Mouse (Mus musculus): Measurements from ENCODE around the gene Gyg. TPM values are rescaled to one million over a fixed set of nuclear protein-coding genes. Genes with fewer than 3 reads are reported as not detected.

The Gyg gene
- total and polyA plus RNA-seq, 3 experiments, result not detected

DNA sequence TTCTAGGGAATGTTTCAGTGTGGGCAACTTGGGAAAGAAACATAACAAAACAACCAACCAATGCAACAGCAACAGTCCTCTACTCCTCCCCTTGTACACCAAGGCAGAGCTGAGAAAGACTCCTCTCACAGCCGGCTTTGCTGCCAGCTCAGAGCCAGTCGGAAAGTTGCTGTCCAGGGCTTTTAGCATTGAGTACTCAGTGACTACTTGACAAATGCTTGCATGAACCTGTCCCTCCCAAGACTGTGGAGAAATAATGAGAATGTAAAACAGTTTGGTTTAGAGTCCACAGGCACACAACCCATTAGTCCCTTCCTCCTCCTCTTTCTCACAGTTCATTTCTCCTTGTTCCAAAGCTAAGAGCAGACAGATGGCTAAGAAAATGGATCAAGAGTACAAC lies 10.7 kb downstream of the Gyg start:
- TF ChIP-seq POLR2AphosphoS5 (IDR thresholded peaks at IDR 0.05; ENCODE audit: insufficient replicate concordance, low read depth, low read length) (no peak), TAL1 (conservative IDR thresholded peaks at IDR 0.05; ENCODE audit: low read depth, low read length) (no peak), CTCF (IDR thresholded peaks at IDR 0.05; ENCODE audit: low read depth, low read length) (no peak), GATA2 (IDR thresholded peaks at IDR 0.05; ENCODE audit: borderline replicate concordance, low read depth, low read length) (no peak), GATA1 (IDR thresholded peaks at IDR 0.05; ENCODE audit: borderline replicate concordance, low read length) (no peak)
- Histone ChIP-seq H3K9me3 (replicated peaks) (no peaks in the 10 kb centered on the region), H3K27me3 (ENCODE audit: insufficient read depth, low read length) (peaks cover 4% of the 10 kb centered on the region), H3K36me3 (replicated peaks) (no peaks in the 10 kb centered on the region), H3K4me1 (ENCODE audit: insufficient read depth, low read depth, low read length) (peaks cover 5% of the 10 kb centered on the region; the same call in 1 of the 2 replicates), H3K4me3 (ENCODE audit: low read depth, low read length) (no peak overlapping the region)
- DNase-seq (ENCODE audit: low spot score) (no peak), ATAC-seq (ENCODE audit: extremely low read depth, insufficient number of reproducible peaks, low FRiP score, poor library complexity, severe bottlenecking) (no peak)

DNA sequence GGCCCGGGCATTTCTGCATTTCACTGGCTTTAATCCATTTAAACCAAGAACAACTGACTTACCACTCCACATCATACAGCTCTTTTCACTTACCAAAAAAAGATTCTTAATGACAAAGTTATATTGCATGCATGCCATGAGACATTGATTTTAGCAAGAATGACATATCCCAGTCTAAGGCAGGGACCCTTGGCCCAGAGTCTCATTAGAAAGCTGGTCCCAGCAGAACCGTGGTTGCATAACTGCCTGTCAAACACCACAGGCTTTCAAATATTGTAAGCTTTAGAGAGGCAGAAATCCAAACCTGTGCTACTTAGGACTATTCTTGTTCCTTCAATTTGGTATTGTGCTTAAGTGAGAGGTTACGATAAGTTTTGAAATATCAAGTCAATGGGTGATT lies 11.4 kb downstream of the Gyg start:
- DNase-seq (ENCODE audit: low spot score) (no peak), ATAC-seq (ENCODE audit: extremely low read depth, insufficient number of reproducible peaks, low FRiP score, poor library complexity, severe bottlenecking) (no peak)
- no peaks in the 10 kb centered on the region for H3K36me3 ChIP-seq (replicated peaks)
- H3K9me3 ChIP-seq (replicated peaks), result no peaks in the 10 kb centered on the region
- H3K4me3 ChIP-seq (ENCODE audit: low read depth, low read length), result no peak overlapping the region
- TF ChIP-seq TAL1 (conservative IDR thresholded peaks at IDR 0.05; ENCODE audit: low read depth, low read length) (no peak), POLR2AphosphoS5 (IDR thresholded peaks at IDR 0.05; ENCODE audit: insufficient replicate concordance, low read depth, low read length) (no peak), GATA2 (IDR thresholded peaks at IDR 0.05; ENCODE audit: borderline replicate concordance, low read depth, low read length) (no peak), CTCF (IDR thresholded peaks at IDR 0.05; ENCODE audit: low read depth, low read length) (no peak), GATA1 (IDR thresholded peaks at IDR 0.05; ENCODE audit: borderline replicate concordance, low read length) (no peak)
- peaks cover 5% of the 10 kb centered on the region; the same call in 1 of the 2 replicates for H3K4me1 ChIP-seq (ENCODE audit: insufficient read depth, low read depth, low read length)
- H3K27me3 ChIP-seq (ENCODE audit: insufficient read depth, low read length), result peaks cover 4% of the 10 kb centered on the region

DNA sequence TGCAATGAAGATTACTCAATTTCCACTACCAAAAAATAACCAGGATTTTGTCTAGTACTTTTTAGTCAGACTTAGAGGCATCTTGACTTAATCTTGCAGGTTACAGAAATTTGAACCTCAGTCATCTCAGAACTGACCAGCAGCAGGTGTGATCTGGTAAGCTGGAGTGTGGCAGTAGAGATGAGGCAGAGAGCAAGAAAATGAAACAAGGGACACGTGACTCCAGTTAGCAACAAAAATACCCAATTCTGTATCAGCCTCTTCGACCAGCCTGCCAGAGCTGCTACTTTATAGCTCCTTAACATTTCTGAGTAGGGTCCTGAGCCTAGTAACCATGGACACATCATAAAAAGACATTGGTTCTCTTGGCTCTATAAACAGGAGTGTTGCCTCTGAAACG lies 12.5 kb downstream of the Gyg start:
- no peaks in the 10 kb centered on the region for H3K36me3 ChIP-seq (replicated peaks)
- ATAC-seq (ENCODE audit: extremely low read depth, insufficient number of reproducible peaks, low FRiP score, poor library complexity, severe bottlenecking) (no peak), DNase-seq (ENCODE audit: low spot score) (no peak)
- H3K27me3 ChIP-seq (ENCODE audit: insufficient read depth, low read length), result peaks cover 2% of the 10 kb centered on the region
- no peaks in the 10 kb centered on the region for H3K9me3 ChIP-seq (replicated peaks)
- TF ChIP-seq POLR2AphosphoS5 (IDR thresholded peaks at IDR 0.05; ENCODE audit: insufficient replicate concordance, low read depth, low read length) (no peak), CTCF (IDR thresholded peaks at IDR 0.05; ENCODE audit: low read depth, low read length) (no peak), GATA1 (IDR thresholded peaks at IDR 0.05; ENCODE audit: borderline replicate concordance, low read length) (no peak), GATA2 (IDR thresholded peaks at IDR 0.05; ENCODE audit: borderline replicate concordance, low read depth, low read length) (no peak), TAL1 (conservative IDR thresholded peaks at IDR 0.05; ENCODE audit: low read depth, low read length) (no peak)
- H3K4me1 ChIP-seq (ENCODE audit: insufficient read depth, low read depth, low read length), result peaks cover 5% of the 10 kb centered on the region; the same call in 1 of the 2 replicates
- no peak overlapping the region for H3K4me3 ChIP-seq (ENCODE audit: low read depth, low read length)

DNA sequence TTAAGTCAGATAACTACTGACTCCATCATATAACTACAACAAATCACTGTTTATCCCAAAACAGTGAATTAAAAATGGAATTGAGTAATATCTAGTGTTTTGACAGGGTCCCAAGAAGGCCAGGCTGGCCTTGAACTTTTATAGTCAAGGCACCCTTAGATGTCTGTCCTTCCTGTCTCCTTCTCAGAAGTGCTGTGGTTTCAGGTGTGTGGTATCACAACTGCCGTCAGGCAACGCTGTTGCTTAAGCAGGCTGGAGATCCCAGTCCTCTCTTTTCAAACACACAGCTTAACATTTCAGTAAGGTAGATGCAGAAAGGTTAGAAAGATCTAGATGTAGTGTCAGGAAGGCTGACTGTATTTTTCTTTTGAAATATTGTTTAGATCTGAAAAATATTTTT lies 13.0 kb downstream of the Gyg start:
- H3K36me3 ChIP-seq (replicated peaks), result no peaks in the 10 kb centered on the region

DNA sequence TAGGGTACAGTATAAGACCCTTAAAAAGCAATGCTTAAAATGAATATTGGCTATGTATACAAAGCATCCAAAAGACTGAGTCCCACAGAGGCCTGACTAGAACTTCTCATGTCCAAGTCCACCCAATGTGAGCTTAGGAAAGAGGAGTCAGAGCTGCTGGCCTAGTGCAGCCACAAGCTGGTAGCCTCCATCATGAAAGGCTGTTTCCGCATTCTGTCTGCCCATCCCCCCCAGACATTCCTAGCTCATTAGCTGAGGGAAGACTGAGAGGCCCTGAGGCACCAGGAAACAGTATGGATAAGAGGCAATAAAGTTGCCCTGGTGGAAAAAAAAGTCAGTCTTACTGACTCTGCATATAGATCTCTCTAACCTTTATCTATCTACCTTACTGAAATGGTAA lies 13.4 kb downstream of the Gyg start:
- no peaks in the 10 kb centered on the region for H3K36me3 ChIP-seq (replicated peaks)
- ATAC-seq (ENCODE audit: extremely low read depth, insufficient number of reproducible peaks, low FRiP score, poor library complexity, severe bottlenecking) (no peak), DNase-seq (ENCODE audit: low spot score) (no peak)
- H3K9me3 ChIP-seq (replicated peaks), result no peaks in the 10 kb centered on the region
- no peak for TF ChIP-seq POLR2AphosphoS5 (IDR thresholded peaks at IDR 0.05; ENCODE audit: insufficient replicate concordance, low read depth, low read length)
- TF ChIP-seq GATA2 (IDR thresholded peaks at IDR 0.05; ENCODE audit: borderline replicate concordance, low read depth, low read length), result no peak
- TF ChIP-seq GATA1 (IDR thresholded peaks at IDR 0.05; ENCODE audit: borderline replicate concordance, low read length), result no peak
- no peak for TF ChIP-seq TAL1 (conservative IDR thresholded peaks at IDR 0.05; ENCODE audit: low read depth, low read length)
- no peak for TF ChIP-seq CTCF (IDR thresholded peaks at IDR 0.05; ENCODE audit: low read depth, low read length)
- 0 out of 2 replicates have a peak, but pooled peaks cover 3% of the 10 kb centered on the region for H3K4me1 ChIP-seq (ENCODE audit: insufficient read depth, low read depth, low read length)
- H3K4me3 ChIP-seq (ENCODE audit: low read depth, low read length), result no peak overlapping the region
- no peaks in the 10 kb centered on the region; the same call in 1 of the 2 replicates for H3K27me3 ChIP-seq (ENCODE audit: insufficient read depth, low read length)

More for the DNA sequence above, 13.0 kb downstream of the Gyg start:
- no peak for ATAC-seq (ENCODE audit: extremely low read depth, insufficient number of reproducible peaks, low FRiP score, poor library complexity, severe bottlenecking)
- H3K4me3 ChIP-seq (ENCODE audit: low read depth, low read length), result no peak overlapping the region
- H3K27me3 ChIP-seq (ENCODE audit: insufficient read depth, low read length), result peaks cover 2% of the 10 kb centered on the region
- H3K4me1 ChIP-seq (ENCODE audit: insufficient read depth, low read depth, low read length), result peaks cover 5% of the 10 kb centered on the region; the same call in 1 of the 2 replicates
- DNase-seq (ENCODE audit: low spot score), result no peak
- no peaks in the 10 kb centered on the region for H3K9me3 ChIP-seq (replicated peaks)
- no peak for TF ChIP-seq GATA2 (IDR thresholded peaks at IDR 0.05; ENCODE audit: borderline replicate concordance, low read depth, low read length)
- TF ChIP-seq CTCF (IDR thresholded peaks at IDR 0.05; ENCODE audit: low read depth, low read length), result no peak

DNA sequence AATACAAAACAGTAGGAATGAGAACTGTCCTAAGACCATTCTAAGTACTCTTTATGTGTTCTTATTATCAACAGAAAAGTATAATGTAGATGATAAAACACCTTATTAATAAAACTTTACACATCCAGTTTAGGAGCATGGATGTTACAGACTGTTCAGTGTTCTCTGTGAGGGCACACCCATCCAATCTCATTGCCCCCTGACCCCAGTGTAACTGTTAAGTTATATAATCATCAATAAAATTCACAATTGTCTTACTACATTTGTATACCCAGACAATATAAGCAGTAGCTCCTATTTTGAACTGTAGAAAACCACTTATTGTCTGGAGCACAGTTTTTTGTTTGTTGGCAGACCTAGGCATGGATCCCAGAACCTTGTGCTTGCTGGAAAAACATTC lies 13.9 kb downstream of the Gyg start:
- H3K9me3 ChIP-seq (replicated peaks), result no peaks in the 10 kb centered on the region
- no peaks in the 10 kb centered on the region; the same call in 1 of the 2 replicates for H3K27me3 ChIP-seq (ENCODE audit: insufficient read depth, low read length)
- no peak for TF ChIP-seq POLR2AphosphoS5 (IDR thresholded peaks at IDR 0.05; ENCODE audit: insufficient replicate concordance, low read depth, low read length)
- TF ChIP-seq TAL1 (conservative IDR thresholded peaks at IDR 0.05; ENCODE audit: low read depth, low read length), result no peak
- no peak for TF ChIP-seq GATA1 (IDR thresholded peaks at IDR 0.05; ENCODE audit: borderline replicate concordance, low read length)
- TF ChIP-seq GATA2 (IDR thresholded peaks at IDR 0.05; ENCODE audit: borderline replicate concordance, low read depth, low read length), result no peak
- TF ChIP-seq CTCF (IDR thresholded peaks at IDR 0.05; ENCODE audit: low read depth, low read length), result no peak
- DNase-seq (ENCODE audit: low spot score) (no peak), ATAC-seq (ENCODE audit: extremely low read depth, insufficient number of reproducible peaks, low FRiP score, poor library complexity, severe bottlenecking) (no peak)
- 0 out of 2 replicates have a peak, but pooled peaks cover 3% of the 10 kb centered on the region for H3K4me1 ChIP-seq (ENCODE audit: insufficient read depth, low read depth, low read length)
- H3K36me3 ChIP-seq (replicated peaks), result no peaks in the 10 kb centered on the region
- no peak overlapping the region for H3K4me3 ChIP-seq (ENCODE audit: low read depth, low read length)

All from G1E (cell line).